Mouse (Mus musculus) hindbrain, embryonic 13.5 days (tissue): ENCODE results near the gene Ric8b. TPM values are rescaled to one million over a fixed set of nuclear protein-coding genes. Genes with fewer than 3 reads are reported as not detected.

ENCODE experiments used
- ATAC-seq: fragments of 200-750 bp; cut with Nextera tagmentation; 2 replicates; pipeline ENCODE4 v1.8.0; 2017; ENCODE audit warnings: moderate TSS enrichment; ENCODE audit not compliant: low FRiP score
- H3K27ac ChIP-seq: fragments of 300-500 bp; sonication (generic); 2 replicates; pipeline ENCODE4 v1.5.1; 2015; ENCODE audit warnings: inconsistent platforms, mild to moderate bottlenecking, moderate library complexity
- H3K27me3 ChIP-seq: fragments of 300-500 bp; sonication (generic); 2 replicates; pipeline ENCODE4 v1.6.1; 2015; ENCODE audit warnings: mild to moderate bottlenecking, inconsistent platforms
- H3K36me3 ChIP-seq: fragments of 300-500 bp; sonication (generic); 2 replicates; pipeline ENCODE4 v1.6.1; 2015; ENCODE audit warnings: mild to moderate bottlenecking, inconsistent platforms
- H3K4me1 ChIP-seq: fragments of 300-500 bp; sonication (generic); replicated peaks from 2 replicates; pipeline ENCODE4 v1.6.1; 2015; ENCODE audit warnings: inconsistent platforms
- H3K4me2 ChIP-seq: fragments of 300-500 bp; sonication (generic); 2 replicates; pipeline ENCODE4 v1.6.1; 2015; ENCODE audit warnings: inconsistent platforms, mild to moderate bottlenecking, moderate library complexity
- H3K4me3 ChIP-seq: fragments of 300-500 bp; sonication (generic); 2 replicates; pipeline ENCODE4 v1.5.1; 2015; ENCODE audit warnings: mild to moderate bottlenecking, inconsistent platforms
- H3K9ac ChIP-seq: fragments of 300-500 bp; sonication (generic); 2 replicates; pipeline ENCODE4 v1.6.1; 2015; ENCODE audit warnings: mild to moderate bottlenecking, inconsistent platforms
- H3K9me3 ChIP-seq: fragments of 300-500 bp; sonication (generic); 2 replicates; pipeline ENCODE4 v1.6.1; 2016; ENCODE audit warnings: inconsistent platforms
- WGBS: fragments of 180-500 bp; shearing (Covaris S2); methylation state at CpG from one replicate; pipeline ENCODE4 v1.1.7; 2015; 5-methylcytosine and 5-hydroxymethylcytosine counted together
- polyA plus RNA-seq: library from polyadenylated mRNA; unstranded; fragments of >200 nt; fragmentation: Nextera tagmentation; extraction: Ambion mirVana; gene quantifications from 2 replicates; pipeline ENCODE4 v1.2.1, GENCODE M21; 2015

The Ric8b gene
- polyA plus RNA-seq, 1 experiment from 2014 or later = 49.6 TPM

GRCm38 (mm10) chr10:84896941-84897930, 20.2 kb upstream of the Ric8b start:
- no peak for ATAC-seq
- WGBS = 70% methylated on average over 9 of the region's 9 CpGs
- Histone ChIP-seq H3K4me1 (peaks cover 10% of the 10 kb centered on the region), H3K36me3 (peaks cover 7% of the 10 kb centered on the region), H3K27ac (no peak overlapping the region), H3K4me3 (no peak overlapping the region), H3K4me2 (no peak overlapping the region), H3K27me3 (no peaks in the 10 kb centered on the region), H3K9ac (no peak overlapping the region), H3K9me3 (no peaks in the 10 kb centered on the region)

GRCm38 (mm10) chr10:84898144-84898979, 19.1 kb upstream of the Ric8b start:
- peaks cover 7% of the 10 kb centered on the region for H3K36me3 ChIP-seq
- no peak overlapping the region for H3K4me3 ChIP-seq
- no peaks in the 10 kb centered on the region for H3K9me3 ChIP-seq
- H3K4me1 ChIP-seq = peaks cover 21% of the 10 kb centered on the region
- WGBS = 79% methylated on average over 3 of the region's 3 CpGs
- H3K9ac ChIP-seq = no peak overlapping the region
- H3K27ac ChIP-seq = peak overlapping the region; percentile 48; the same call in 1 of the 2 replicates
- H3K27me3 ChIP-seq = no peaks in the 10 kb centered on the region
- no peak overlapping the region for H3K4me2 ChIP-seq
- no peak for ATAC-seq

- Histone ChIP-seq H3K27ac (no peak overlapping the region), H3K9ac (no peak overlapping the region), H3K4me1 (peaks cover 32% of the 10 kb centered on the region), H3K36me3 (peaks cover 4% of the 10 kb centered on the region; the same call in 1 of the 2 replicates), H3K9me3 (no peaks in the 10 kb centered on the region), H3K4me3 (no peak overlapping the region), H3K27me3 (no peaks in the 10 kb centered on the region), H3K4me2 (no peak overlapping the region)
- 68% methylated on average over 5 of the region's 5 CpGs for WGBS
- ATAC-seq = no peak
Measured at GRCm38 (mm10) chr10:84901676-84902075, 15.7 kb upstream of the Ric8b start.

GRCm38 (mm10) chr10:84902213-84902612, 15.2 kb upstream of the Ric8b start:
- H3K36me3 ChIP-seq = no peaks in the 10 kb centered on the region; the same call in 1 of the 2 replicates
- H3K4me2 ChIP-seq = no peak overlapping the region
- H3K9me3 ChIP-seq = no peaks in the 10 kb centered on the region
- no peaks in the 10 kb centered on the region for H3K27me3 ChIP-seq
- WGBS = 66% methylated on average over 2 of the region's 2 CpGs
- H3K9ac ChIP-seq = no peak overlapping the region
- H3K4me1 ChIP-seq = peaks cover 36% of the 10 kb centered on the region
- no peak for ATAC-seq
- no peak overlapping the region for H3K4me3 ChIP-seq
- no peak overlapping the region; the same call in 1 of the 2 replicates for H3K27ac ChIP-seq

- Histone ChIP-seq H3K27me3 (no peaks in the 10 kb centered on the region), H3K4me3 (no peak overlapping the region), H3K36me3 (no peaks in the 10 kb centered on the region; the same call in 1 of the 2 replicates), H3K4me2 (peak overlapping the region; percentile 22; the same call in 1 of the 2 replicates), H3K27ac (peak overlapping the region; percentile 56), H3K9ac (0 out of 2 replicates have a peak overlapping the region, but pooled peaks have one; percentile 3), H3K9me3 (no peaks in the 10 kb centered on the region), H3K4me1 (peaks cover 34% of the 10 kb centered on the region)
- peak; percentile 18; the same call in 1 of the 2 replicates for ATAC-seq
- WGBS = 34% methylated on average over 7 of the region's 7 CpGs
Measured at GRCm38 (mm10) chr10:84903307-84903706, 14.1 kb upstream of the Ric8b start.

GRCm38 (mm10) chr10:84903742-84904141, 13.7 kb upstream of the Ric8b start:
- no peaks in the 10 kb centered on the region for H3K27me3 ChIP-seq
- no peak overlapping the region for H3K4me3 ChIP-seq
- 15% methylated on average over 5 of the region's 5 CpGs for WGBS
- peak overlapping the region; percentile 22 for H3K4me2 ChIP-seq
- H3K4me1 ChIP-seq = peaks cover 34% of the 10 kb centered on the region
- no peaks in the 10 kb centered on the region for H3K9me3 ChIP-seq
- 0 out of 2 replicates have a peak overlapping the region, but pooled peaks have one; percentile 3 for H3K9ac ChIP-seq
- ATAC-seq = peak; percentile 36; the same call in 1 of the 2 replicates
- H3K27ac ChIP-seq = peak overlapping the region; percentile 56
- H3K36me3 ChIP-seq = no peaks in the 10 kb centered on the region; the same call in 1 of the 2 replicates

- WGBS = 70% methylated on average over 9 of the region's 9 CpGs
- peak overlapping the region; percentile 75 for H3K27ac ChIP-seq
- H3K4me3 ChIP-seq = no peak overlapping the region
- no peaks in the 10 kb centered on the region; the same call in 1 of the 2 replicates for H3K36me3 ChIP-seq
- H3K27me3 ChIP-seq = no peaks in the 10 kb centered on the region
- no peak overlapping the region for H3K9ac ChIP-seq
- H3K4me2 ChIP-seq = no peak overlapping the region
- ATAC-seq = no peak
- H3K4me1 ChIP-seq = peaks cover 55% of the 10 kb centered on the region
- no peaks in the 10 kb centered on the region for H3K9me3 ChIP-seq
Measured at GRCm38 (mm10) chr10:84906895-84907294, 10.5 kb upstream of the Ric8b start.

GRCm38 (mm10) chr10:84908006-84908405, 9.4 kb upstream of the Ric8b start:
- 73% methylated on average over 3 of the region's 3 CpGs for WGBS
- Histone ChIP-seq H3K27ac (no peak overlapping the region), H3K4me2 (no peak overlapping the region), H3K9ac (no peak overlapping the region), H3K36me3 (no peaks in the 10 kb centered on the region), H3K27me3 (no peaks in the 10 kb centered on the region), H3K4me1 (peaks cover 45% of the 10 kb centered on the region), H3K9me3 (no peaks in the 10 kb centered on the region), H3K4me3 (no peak overlapping the region)
- no peak for ATAC-seq

GRCm38 (mm10) chr10:84908471-84908870, 8.9 kb upstream of the Ric8b start:
- no peak overlapping the region; the same call in 1 of the 2 replicates for H3K27ac ChIP-seq
- no peak overlapping the region for H3K4me2 ChIP-seq
- H3K4me1 ChIP-seq = peaks cover 40% of the 10 kb centered on the region
- H3K9ac ChIP-seq = no peak overlapping the region
- no peaks in the 10 kb centered on the region for H3K9me3 ChIP-seq
- H3K36me3 ChIP-seq = no peaks in the 10 kb centered on the region
- no peak for ATAC-seq
- no peak overlapping the region for H3K4me3 ChIP-seq
- WGBS = 89% methylated on average over 3 of the region's 3 CpGs
- H3K27me3 ChIP-seq = no peaks in the 10 kb centered on the region

GRCm38 (mm10) chr10:84909021-84909801, 8.2 kb upstream of the Ric8b start:
- Histone ChIP-seq H3K27me3 (no peaks in the 10 kb centered on the region), H3K27ac (peak overlapping the region; percentile 18; the same call in 1 of the 2 replicates), H3K4me1 (peaks cover 33% of the 10 kb centered on the region), H3K4me3 (no peak overlapping the region), H3K4me2 (no peak overlapping the region), H3K9ac (no peak overlapping the region), H3K36me3 (no peaks in the 10 kb centered on the region), H3K9me3 (no peaks in the 10 kb centered on the region)
- 49% methylated on average over 17 of the region's 17 CpGs for WGBS
- 0 out of 2 replicates have a peak, but pooled peaks have one; percentile 20 for ATAC-seq

- Histone ChIP-seq H3K4me2 (no peak overlapping the region), H3K27ac (0 out of 2 replicates have a peak overlapping the region, but pooled peaks have one; percentile 18), H3K36me3 (no peaks in the 10 kb centered on the region), H3K4me1 (peaks cover 31% of the 10 kb centered on the region), H3K4me3 (no peak overlapping the region), H3K9ac (no peak overlapping the region), H3K27me3 (no peaks in the 10 kb centered on the region), H3K9me3 (no peaks in the 10 kb centered on the region)
- WGBS = 12% methylated on average over 7 of the region's 7 CpGs
- ATAC-seq = no peak
Measured at GRCm38 (mm10) chr10:84910194-84910593, 7.2 kb upstream of the Ric8b start.
